Mouse (Mus musculus): Measurements from ENCODE around the gene Sftpa1. TPM values are rescaled to one million over a fixed set of nuclear protein-coding genes. Genes with fewer than 3 reads are reported as not detected.
A peak's percentile ranks its signal among the peaks of the same experiment; 100 is the strongest.

The Sftpa1 gene
- 1 to 10 TPM in 1 of 2 experiments, under 1 TPM in 1; 0.63 to 1.9 TPM for total RNA-seq (2021)
- long read RNA-seq, experiment 1: 0 reads
- long read RNA-seq, experiment 2, partial matches to known transcripts: 0 of 1 reads
- long read RNA-seq, experiment 2, other reads (novel, unspliced or antisense): 1 of 1 reads

DNA sequence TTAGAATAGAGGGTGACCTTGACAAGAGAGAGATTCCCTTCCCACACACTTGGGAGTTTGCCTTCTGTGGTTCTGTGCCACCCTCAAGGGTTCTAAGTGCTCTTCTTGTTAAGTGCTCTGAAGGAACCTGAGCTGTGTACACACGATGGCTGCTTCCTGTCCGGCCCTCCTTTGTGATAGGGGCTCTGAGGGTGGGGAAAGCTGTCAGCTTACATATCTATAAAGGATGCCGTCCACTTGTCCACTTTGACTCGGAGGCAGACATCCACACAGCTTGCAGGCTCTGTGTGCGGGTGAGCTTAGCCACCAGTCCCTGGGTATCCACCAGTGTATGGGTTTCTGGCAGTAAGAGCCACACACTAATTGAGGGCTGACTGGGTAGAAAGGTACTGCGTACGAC lies at the start of gene Sftpa1:
TSS of gene Sftpa1 (plus strand) at position 243 of the 400 bp plus-strand sequence.
- DNase-seq (ENCODE audit: low spot score in 2 of 2): no peak

GRCm38 (mm10) chr14:41082408-41082807 lies 49.2 kb upstream of the Sftpa1 start:
- DNase-seq (ENCODE audit: low spot score in 2 of 2): no peak

GRCm38 (mm10) chr14:41087509-41087908 lies 44.1 kb upstream of the Sftpa1 start:
- peak in 1 of 2 experiments; percentile 23 for DNase-seq (ENCODE audit: low spot score in 2 of 2)

GRCm38 (mm10) chr14:41090777-41091176 lies 40.8 kb upstream of the Sftpa1 start:
- peak in 1 of 2 experiments; percentile 3 for DNase-seq (ENCODE audit: low spot score in 2 of 2)

- DNase-seq (ENCODE audit: low spot score in 2 of 2): no peak
Observed at GRCm38 (mm10) chr14:41094114-41094513, 37.5 kb upstream of the Sftpa1 start.

DNA sequence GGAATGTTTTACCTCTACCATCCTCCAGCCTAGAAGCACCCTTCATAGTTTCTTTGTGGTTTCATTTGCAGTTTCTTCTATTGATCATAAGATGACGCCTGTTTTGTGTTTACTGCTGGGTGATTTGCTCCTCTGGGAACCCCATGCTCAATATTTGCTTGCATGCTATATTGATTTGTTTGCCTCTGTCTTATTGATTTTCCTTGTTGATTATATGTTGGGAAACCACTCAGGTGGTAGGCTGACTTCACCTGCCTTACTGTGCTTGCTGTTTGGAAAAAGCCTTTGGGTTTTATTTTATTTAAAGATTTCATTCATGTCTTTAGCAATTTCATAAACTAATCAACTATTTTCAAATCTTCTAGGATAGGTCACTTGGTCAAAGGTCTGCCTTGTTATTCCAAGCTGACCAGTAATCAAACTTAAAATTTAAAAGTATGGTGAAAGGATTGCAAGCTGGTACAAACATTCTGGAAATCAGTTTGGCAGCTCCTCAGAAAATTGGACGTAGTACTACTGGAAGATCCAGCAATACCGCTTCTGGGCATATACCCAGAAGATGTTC lies 35.2 kb upstream of the Sftpa1 start:
- DNase-seq (ENCODE audit: low spot score in 2 of 2): no peak

DNA sequence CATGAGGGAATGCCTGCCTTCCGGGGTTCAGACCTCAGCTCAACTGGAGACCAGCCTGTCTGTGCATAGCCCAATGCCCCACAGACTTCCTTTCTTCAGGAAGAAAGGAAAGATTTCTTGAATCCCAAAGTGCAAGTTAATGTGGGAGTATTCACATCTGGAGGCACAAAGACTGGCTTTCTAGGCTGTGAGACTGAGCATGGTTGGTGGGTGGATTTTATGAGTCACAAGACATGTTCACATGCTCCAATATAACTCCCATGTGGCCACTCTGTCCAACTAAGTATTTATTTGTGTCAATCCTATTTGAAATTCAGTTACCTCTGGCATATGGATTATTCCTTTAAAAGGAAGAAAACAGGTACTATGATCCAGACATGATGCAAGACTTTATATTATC lies 32.9 kb upstream of the Sftpa1 start:
- DNase-seq (ENCODE audit: low spot score in 2 of 2): no peak

- DNase-seq (ENCODE audit: low spot score in 2 of 2): no peak
Observed at GRCm38 (mm10) chr14:41100712-41101111, 30.9 kb upstream of the Sftpa1 start.

DNA sequence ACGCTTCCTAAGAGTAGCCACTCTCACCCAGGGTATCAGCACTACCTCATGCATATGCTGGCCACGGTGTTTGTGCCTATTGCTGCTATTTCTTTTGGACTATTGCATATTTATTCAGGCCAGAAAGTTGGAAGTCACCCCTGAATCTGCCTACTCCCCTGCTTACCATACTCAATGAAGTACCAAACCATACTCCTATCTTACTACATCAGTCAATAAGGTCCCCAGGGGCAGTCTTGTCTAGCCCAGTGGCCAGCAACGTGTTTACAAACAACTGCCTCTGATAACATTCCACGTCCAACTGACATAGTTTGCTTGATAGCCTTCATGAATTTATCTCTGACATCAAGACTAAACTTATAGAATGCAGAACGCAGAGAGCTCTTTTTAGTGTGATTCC lies 30.3 kb upstream of the Sftpa1 start:
- DNase-seq (ENCODE audit: low spot score in 2 of 2): no peak

DNA sequence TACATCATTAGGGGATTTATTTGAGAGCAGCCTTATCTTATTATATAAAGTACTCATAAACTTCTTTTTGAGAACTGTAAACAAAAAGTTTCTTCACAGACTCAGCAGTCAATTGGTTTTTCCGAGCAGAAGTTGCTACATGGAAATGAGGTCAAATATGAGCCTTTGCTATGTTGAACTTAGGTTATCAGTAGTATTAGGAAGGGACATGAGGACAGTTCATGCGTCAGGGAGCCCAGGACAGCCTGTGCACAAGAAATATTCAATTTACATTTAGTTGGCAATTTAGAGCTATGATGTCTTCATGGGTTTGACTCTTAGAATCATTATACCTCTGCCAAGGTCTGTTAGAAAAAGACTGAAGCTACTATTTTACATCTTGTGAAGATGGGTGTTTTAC lies 29.3 kb upstream of the Sftpa1 start:
- no peak for DNase-seq (ENCODE audit: low spot score in 2 of 2)

DNA sequence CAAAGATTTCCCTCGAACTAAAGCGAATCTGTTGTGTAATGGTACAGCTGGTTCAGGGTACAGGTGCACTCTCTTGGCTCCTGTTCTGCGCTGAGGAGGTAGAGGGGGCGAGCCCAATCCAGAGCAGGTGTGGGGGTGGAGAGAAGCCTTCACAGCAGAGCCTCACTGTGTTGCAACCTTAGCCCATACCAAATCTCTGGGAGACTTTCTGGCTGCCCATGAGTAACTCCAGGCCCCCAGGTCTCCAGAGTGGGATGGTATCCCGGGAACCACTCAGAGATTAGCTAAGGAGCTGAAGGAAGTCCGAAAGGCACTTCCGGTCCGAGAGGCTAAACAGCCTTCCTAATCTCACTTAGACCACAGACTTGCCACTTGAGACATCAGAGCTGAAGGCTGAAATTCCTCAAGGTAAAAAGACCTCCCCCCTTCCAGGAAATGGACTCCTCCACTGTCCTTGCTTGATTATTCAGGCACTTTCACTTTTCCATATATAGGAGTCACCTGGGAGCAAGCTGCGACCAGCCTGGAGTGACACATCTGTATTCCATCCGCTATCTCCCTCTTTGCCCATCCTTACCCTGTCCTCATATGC lies 26.6 kb upstream of the Sftpa1 start, which contains the start of gene Mat1a:
TSS of gene Mat1a (plus strand) at position 183 of the 592 bp plus-strand sequence.
- no peak for DNase-seq (ENCODE audit: low spot score in 2 of 2)

DNA sequence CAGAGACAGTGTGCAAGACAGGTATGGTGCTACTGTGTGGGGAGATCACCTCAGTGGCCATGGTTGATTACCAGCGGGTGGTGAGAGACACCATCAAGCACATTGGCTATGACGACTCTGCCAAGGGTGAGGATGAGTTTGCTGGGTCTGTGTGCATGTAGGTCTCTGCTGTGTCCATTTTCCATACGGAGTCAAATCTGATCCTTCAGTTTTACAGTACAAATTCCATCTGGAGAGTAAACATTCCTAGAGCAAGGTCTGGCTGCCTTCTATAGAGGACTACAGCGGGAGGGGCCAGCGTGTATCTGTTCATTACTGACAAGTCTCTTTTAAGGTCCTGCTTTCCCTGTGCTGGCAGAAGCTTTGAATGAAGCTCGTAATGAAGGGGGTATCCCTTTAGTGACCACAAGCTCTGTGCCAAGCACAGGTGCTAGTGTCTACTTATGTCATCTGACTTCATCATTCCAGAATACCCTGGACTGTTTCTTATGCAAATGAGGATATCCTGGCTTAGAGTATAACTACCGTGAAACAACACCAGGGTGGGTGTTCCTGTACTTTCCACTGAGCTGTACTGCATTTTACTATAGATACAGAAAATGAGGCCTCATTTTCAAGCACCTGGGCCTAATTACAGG lies 20.4 kb upstream of the Sftpa1 start:
- DNase-seq (ENCODE audit: low spot score in 2 of 2): no peak

DNA sequence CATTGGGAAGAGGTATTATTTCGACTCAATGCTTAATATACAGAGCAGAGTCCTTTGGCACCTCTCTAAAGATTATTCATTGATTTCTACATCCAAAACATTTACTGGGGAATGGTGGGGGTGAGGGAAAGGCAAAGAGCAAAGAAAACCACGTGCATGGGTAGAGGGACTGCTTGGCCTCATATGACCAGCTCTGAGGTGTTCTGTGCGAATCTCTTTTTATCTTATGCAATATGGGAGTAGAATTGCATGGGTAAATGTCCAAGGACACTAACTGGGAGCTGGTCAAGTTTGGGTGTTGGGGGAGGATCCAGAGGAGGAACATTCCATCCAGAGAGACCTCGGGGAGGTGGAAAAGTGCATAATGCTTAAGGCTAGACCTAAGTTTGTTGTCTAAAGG lies 18.6 kb upstream of the Sftpa1 start:
- DNase-seq (ENCODE audit: low spot score in 2 of 2): no peak

- DNase-seq (ENCODE audit: low spot score in 2 of 2): no peak
Observed at GRCm38 (mm10) chr14:41116271-41116670, 15.3 kb upstream of the Sftpa1 start.

GRCm38 (mm10) chr14:41124683-41125082 lies 6.9 kb upstream of the Sftpa1 start:
- no peak for DNase-seq (ENCODE audit: low spot score in 2 of 2)

- DNase-seq (ENCODE audit: low spot score in 2 of 2): peak in 1 of 2 experiments; percentile 11
Observed at GRCm38 (mm10) chr14:41127997-41128396, 3.6 kb upstream of the Sftpa1 start.

DNA sequence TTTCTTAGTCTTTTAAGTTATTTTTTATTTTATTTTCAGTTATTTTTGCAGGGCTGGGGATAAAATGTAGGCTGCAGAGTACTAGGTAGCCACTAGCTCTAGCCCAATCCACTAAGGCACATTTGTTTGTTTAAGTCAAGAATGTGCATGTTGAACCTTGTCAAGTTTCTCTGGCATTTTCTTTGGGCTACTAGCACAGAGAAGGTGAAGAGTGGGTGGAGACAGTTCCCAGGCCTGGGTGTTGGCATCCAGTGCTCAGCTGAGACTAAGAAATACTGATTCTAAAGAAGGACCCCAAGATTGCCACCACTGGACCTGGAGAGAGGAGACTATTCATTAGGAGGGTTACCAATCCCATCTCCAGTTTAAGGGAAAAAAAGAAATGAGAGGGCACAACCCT lies 5.4 kb downstream of the Sftpa1 start:
- no peak for DNase-seq (ENCODE audit: low spot score in 2 of 2)

DNA sequence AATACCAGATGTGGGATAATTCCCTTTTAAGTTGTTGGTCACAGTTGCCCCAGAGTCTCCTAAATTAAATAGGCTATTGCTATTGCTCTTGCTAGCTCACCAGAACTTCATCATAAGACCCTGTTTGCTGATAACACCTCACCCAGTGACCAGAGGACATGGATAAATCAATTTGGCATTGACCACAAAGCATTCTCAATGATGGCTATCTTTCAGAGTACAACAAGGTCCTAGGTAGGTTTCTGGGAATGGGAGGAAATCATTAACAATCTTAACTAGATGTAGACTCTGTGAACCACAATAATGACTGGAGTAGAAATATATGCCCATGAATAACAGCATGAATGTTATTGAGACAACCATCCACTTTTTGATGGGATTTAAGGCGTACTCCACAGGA lies 9.1 kb downstream of the Sftpa1 start:
- no peak for DNase-seq (ENCODE audit: low spot score in 2 of 2)

GRCm38 (mm10) chr14:41146035-41146434 lies 14.5 kb downstream of the Sftpa1 start:
- no peak for DNase-seq (ENCODE audit: low spot score in 2 of 2)

- DNase-seq (ENCODE audit: low spot score in 2 of 2): no peak
Observed at GRCm38 (mm10) chr14:41146922-41147321, 15.3 kb downstream of the Sftpa1 start.

GRCm38 (mm10) chr14:41147356-41147755 lies 15.8 kb downstream of the Sftpa1 start:
- DNase-seq (ENCODE audit: low spot score in 2 of 2): no peak

DNA sequence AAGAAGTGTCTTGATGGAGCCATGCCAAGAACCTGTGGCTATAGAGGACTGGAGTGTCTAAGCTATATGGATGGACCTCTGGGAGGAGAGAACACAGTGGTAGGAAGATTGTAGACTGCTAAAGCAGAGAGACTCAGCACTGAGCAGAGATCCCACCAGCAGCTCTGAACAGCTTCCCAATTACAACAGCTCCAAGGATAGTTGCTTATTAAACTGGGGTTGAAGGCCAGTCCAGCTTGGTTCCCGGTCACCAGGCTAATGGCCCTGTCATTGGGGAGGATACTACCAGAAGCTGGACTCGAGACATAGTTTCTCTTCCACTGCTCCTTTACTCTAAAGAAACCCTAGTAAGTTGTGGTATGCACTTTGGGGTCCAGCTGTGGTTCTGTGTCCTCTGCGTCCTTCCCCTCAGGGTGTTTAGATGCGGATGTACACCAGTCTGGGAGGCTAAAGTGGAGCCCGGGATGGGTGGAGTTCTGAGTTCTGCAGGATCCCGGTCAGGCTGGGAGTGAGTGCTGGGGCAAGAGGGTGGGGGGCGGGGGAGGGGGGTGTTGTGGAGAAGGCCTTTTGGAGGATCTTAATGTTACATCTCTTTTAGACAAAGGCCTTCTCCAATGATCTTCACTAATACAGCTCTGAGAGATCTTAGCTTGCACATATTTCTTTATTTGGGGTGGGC lies 19.8 kb downstream of the Sftpa1 start, which contains the start of gene Mbl1:
TSS of gene Mbl1 (plus strand) at position 239 of the 679 bp plus-strand sequence.
- DNase-seq (ENCODE audit: low spot score in 2 of 2): no peak

Measured in adrenal gland, adult 18-20 months (tissue).